Mouse (Mus musculus) gastrocnemius, postnatal 10 days (tissue): Measurements from ENCODE around the gene Dnpep. TPM values are rescaled to one million over a fixed set of nuclear protein-coding genes. Genes with fewer than 3 reads are reported as not detected.
A peak's percentile ranks its signal among the peaks of the same experiment; 100 is the strongest.

Source experiments
- DNase-seq: peaks from one replicate; pipeline ENCODE4 v3.0.0; 2021; ENCODE audit warnings: mixed read lengths
- total RNA-seq, 2 experiments: library from RNA; stranded (reverse); gene quantifications; 2 replicates each; pipeline ENCODE4 v1.2.3; 2021

The Dnpep gene
- total RNA-seq, 2 experiments from 2014 or later = 51.0 to 53.8 TPM

DNA sequence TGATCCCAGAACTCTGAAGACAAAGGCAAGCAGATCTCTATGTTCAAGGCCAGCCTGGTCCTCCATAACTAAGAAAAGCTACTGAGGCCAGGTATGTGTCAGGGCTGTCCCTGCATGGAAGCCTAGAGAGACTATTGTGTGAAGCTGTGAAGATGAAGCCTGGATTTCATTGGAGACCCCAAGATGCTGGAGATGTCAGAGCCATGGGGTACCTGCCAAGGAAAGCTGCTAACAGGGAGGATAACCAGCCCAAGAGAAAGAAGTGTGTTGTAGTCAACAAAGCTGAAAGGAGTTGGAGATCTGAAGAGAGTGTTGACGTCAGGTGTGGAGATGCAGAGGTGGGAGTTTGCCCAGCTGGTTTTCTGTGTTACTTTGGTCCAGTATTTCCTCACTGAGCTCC is 13.5 kb upstream of the Dnpep start:
- DNase-seq = no peak

- DNase-seq = no peak
These were observed 9.7 kb upstream of the Dnpep start for GRCm38 (mm10) chr1:75327461-75327860.

GRCm38 (mm10) chr1:75319166-75319565 is 1.4 kb upstream of the Dnpep start:
- DNase-seq = no peak

DNA sequence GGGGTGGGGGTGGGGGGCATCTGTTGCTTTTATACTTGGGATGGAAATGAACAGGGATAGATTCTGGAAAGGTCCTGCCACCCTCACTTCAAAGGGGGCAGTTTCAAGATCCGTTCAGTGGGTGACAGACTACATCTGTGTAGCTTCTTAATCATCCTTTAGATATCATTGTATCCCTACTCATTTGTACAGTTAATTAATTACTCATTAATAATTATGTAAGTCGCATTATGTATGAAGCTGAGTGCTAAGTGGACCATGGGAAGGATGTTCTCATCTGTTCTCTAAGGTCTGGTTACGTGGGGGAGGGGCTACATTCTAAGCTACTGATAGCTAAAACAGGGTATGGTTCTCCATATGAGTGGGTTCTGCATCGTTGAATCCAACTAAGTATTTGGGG is 946 bp upstream of the Dnpep start:
- DNase-seq = no peak

DNA sequence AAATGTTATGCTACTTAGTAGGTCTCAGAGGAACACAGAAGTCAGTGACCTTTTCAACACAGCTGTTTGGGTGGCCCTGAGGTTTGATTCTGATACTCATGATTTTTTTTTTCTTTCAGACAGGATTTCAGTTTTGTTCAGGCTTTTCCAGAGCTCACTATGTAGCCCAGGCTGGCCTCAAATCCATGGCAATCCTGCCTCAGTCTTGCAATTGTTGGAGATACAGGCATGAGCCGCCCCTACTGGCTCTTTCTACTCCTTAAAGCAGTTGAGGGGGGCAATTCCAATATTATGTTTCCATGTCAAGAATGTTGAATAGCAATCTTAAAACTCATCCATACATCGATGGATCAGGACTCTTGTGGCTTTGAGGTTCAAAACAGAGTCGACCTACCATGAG is 511 bp upstream of the Dnpep start:
- DNase-seq = no peak

DNA sequence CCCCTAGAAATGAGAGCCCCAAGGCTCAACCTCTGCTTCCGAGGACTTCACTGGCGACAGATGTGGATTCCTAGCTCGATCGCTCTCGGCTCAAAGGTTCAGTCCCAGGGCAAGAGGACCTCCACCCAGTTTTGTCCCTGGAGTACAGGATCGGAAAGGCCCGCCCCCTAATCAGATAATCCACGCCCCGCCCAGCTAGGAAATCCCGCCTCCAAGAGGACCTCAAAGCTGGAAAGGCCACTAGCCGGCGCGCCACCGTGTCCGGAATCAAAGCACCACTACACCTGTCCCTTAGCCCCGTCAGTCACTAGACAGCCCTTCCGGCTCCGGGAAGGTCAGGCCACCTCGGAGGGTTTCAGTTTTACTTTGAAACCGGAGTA is 939 bp downstream of the Dnpep start:
- DNase-seq = peak; percentile 83

GRCm38 (mm10) chr1:75315456-75316365 is 2.1 kb downstream of the Dnpep start:
- no peak for DNase-seq

DNA sequence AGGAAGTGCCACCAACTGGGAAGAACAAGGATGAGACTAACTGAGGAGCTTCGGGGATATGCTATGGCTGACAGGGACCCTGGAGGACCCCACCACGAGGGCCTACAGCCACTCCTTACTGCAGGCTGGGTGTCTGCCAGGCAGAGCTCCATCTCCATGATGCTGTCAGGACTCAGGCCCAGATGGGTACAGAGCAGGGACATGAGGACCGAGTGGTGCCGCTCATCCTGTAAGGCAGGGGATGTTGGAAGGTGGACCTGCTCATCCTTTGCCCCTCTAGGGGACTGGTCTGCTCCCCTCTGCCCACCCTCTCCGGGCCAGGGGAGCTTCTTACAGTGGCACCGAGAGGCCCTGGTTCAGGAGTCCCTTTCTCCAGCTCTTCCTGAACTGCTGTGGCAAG is 2.8 kb downstream of the Dnpep start:
- no peak for DNase-seq

DNA sequence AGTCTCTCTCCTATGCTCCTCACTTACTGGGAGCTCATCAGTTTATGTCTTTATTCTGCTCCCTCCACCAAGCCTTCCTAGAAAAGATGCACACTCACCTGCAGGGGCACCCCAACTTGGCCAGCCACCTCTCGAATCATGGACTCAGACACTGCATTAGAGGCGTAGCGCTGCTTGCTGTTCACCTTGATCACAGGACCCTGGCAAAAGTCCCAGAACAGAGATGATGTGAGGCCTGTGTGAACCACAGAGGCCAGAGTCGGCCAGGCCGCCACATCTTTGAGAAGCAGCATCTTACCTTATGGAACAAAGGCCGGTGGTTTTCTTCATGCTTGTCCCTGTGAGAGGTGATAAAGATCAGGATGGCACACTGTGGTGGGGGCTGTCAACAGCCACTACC is 6.1 kb downstream of the Dnpep start:
- DNase-seq = no peak

DNA sequence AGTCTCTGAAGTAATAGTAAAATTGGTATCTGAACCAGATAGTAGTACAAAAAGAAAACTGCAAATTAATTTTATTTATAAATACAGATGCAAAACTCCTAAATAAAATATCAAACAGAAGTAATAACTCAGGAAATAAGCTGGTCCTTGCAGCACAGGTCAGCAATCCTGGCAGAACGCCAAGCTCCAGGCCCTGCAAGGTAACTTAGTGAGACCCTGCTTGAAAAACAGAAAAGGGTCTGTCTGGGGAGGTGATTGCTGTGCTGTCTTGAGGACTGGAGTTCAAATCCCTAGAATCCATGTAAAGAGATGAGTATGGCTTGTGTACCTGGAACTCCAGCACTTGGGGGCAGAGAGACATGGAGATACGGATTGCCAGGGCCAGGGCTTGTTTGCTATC is 13.1 kb downstream of the Dnpep start:
- DNase-seq = no peak

DNA sequence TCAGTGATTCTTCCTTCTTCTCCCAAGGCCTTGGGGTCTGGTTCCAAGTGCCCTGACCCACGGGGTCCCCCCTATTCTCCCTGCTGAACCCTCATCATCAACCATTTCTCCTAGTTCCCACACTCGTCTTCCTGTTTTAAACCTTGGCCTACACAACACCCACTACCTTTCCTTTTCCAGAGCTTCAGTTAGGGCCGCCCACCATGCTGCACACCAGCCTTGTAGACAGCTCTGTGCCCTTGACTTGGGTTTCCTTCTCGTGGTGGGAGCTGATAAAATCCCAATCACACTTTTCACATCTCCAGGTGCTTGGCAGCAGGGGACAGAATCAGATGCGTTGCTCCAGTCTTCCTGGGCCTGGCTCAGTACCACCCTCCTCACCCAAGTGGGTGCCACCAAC is 23.5 kb downstream of the Dnpep start:
- no peak for DNase-seq

DNA sequence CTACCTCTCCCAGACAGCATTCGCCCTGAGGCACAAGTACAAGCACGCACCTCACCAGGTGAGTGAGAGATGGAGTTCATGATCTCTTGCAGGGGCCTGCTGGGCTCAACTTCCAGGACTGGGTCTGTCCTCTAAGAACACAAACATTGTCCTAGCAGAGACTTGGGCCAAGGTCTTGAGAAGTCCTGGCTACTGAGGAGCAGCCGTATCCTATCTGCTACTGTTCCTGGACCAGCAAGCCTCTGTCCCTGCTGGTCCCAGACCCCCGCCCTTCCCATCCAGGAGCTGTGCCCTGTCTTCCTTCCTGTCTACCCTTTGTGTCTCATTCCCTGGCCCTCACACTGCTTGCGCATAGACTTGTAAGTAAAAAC is 24.5 kb downstream of the Dnpep start:
- DNase-seq = no peak

- no peak for DNase-seq
These were observed 25.1 kb downstream of the Dnpep start for GRCm38 (mm10) chr1:75292476-75293330.

DNA sequence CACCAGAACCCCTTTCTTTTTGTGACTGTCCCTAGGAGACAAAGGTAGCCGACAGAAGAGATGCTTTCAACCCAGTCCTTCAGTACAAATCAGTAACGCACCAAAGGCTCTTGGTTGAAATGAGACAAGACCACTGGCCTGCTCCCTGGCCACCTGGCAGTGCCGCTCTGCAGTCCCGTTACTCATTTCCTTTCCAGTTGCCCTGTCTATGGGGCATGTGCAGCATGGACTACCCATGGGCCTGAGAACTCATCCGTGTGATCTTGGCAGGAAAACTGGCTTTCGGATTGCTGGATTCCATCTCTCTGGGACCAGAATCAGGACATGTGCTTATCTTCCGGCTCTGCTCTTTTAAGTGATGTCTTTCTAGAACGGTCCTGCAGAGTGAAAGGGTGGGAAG is 26.5 kb downstream of the Dnpep start:
- no peak for DNase-seq

- DNase-seq = no peak
These were observed 27.2 kb downstream of the Dnpep start for GRCm38 (mm10) chr1:75290582-75290981.

DNA sequence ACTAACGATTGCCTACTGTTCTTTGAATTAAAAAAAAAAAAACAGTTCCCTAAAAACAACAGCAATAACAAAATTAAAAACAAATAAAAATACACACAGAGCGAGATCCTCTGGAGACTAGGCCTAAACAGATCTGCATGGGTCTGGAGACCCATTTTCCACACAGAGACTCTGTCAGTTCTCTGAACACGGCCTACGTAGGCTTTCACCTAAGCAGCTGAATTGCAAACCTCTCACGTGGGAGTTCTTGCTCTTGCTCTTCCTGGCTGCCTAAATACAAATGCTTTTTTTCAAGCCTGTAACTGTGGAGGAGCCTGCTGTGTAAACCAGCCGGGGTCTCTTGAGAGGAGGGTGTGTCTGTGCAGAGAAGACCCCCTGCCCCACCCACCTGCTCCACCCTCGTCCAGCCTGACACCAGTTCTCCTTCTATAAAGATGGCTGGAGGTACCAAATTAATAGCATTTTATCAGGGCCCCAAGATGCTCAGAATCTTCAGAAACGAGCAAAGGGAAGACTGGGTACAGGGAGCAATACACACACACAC is 27.8 kb downstream of the Dnpep start:
- DNase-seq = no peak

GRCm38 (mm10) chr1:75289376-75289775 is 28.4 kb downstream of the Dnpep start:
- DNase-seq = no peak

DNA sequence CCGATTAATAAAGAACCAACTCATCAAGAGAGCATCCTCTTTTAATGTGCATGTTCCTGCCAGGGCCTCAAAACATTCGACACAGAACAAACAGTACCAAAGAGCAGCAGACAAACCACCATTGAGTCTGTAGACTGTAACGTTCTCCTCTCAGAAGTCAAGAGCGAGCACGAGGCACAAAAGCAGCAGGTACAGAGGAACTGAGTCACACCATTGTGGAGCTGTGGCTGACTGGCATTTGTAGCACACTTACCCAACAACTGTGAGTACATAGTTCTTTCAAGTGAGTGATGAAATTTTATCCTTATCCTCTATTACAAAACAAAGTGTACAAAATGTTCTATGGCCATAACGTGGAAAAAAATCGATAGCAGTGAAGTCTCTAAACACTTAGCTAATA is 32.9 kb downstream of the Dnpep start:
- no peak for DNase-seq

GRCm38 (mm10) chr1:75283017-75283416 is 34.8 kb downstream of the Dnpep start:
- no peak for DNase-seq

DNA sequence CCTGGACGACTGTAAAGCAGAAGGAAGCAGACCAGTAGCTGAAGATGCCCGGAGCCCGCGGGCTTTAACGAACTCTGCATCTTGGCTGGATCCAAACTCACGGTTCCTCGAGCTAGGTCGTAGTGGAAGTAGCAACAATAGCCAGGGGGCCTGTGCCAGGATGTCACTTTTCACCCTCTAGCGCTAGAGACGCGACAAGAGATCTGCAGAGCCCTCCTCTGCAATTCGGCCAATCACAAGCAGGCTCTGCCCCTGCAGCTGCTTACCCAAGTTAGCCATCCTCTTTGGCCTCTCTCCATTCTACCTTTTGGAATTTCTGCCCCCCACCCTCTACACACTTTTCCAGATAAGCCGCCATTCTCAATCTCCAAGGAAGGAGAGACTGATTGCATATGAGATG is 39.6 kb downstream of the Dnpep start, which contains the start of gene Resp18:
Gene Resp18, minus strand, starts transcription at position 188 of the 400 bp plus-strand sequence.
- no peak for DNase-seq

- DNase-seq = peak; percentile 60
These were observed 40.3 kb downstream of the Dnpep start for GRCm38 (mm10) chr1:75277195-75278188.
